Mouse (Mus musculus): ENCODE results near the gene Gm8127.
"Not testable (repeated sequence)": the region's sequence is repeated elsewhere in the genome, so short reads cannot be mapped to it uniquely, and the experiment has no call there.

The Gm8127 gene

DNA sequence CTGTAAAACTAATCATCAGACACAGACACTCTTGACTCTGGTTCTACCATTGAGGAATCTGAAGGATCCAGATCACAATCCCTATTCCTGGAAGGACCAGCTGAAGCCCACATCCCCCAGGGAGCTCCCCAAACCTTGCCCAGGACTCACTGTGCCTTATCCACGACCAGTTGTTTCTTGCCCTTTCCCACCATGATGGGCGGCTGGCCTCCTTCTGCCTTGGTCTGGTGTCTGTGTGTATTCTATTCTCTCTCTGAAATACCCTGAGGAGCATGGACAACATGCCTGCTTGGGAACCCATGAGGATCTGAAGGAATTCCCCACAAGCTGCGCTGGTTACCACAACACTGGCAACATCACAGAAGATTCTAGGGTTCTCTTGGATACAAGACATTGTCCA is at the start of gene Gm8127:
Gene Gm8127 (minus strand): TSS at position 330 of the 400 bp plus-strand sequence.
- not testable (repeated sequence) for DNase-seq (ENCODE audit: low spot score)

DNA sequence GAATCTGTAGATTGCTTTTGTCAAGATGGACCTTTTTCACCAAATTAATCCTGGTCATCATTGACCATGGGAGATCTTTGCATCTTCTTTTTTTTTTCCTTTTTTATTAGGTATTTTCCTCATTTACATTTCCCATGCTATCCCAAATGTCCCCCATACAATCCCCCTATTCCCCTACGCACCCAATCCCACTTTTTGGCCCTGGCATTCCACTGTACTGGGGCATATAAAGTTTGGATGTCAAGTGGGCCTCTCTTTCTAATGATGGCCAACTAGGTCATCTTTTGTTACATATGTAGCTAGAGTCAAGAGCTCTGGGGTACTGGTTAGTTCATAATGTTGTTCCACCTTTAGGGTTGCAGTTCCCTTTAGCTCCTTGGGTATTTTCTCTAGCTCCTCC is 44.0 kb upstream of the Gm8127 start:
- DNase-seq (ENCODE audit: low spot score), result peak; percentile 2

DNA sequence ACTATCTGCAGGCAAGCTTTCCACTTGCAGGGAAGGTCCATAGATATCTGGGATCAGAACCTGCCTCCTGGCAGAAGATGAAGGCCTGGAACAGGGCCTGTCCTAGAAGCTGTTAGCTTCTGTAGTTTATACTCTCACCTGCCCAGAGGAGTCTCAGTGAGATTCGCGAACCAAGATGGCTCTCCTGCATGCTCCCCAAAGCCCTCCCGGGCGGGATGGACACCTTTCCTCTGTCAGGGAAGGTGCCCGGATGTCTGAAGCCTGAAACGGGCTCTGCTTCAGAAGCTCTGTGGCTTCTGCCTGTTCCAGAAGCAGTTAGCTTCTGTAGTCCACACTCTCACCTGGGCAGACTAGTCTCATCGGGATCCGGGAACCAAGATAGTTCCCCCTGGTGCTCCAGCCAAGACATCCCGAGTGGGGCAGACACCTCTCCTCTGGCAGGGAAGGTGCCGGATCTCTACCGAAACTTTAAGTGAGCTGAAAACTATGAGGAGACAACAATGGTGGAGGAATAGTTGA is 37.8 kb upstream of the Gm8127 start:
- DNase-seq (ENCODE audit: low spot score), result peak; percentile 5

DNA sequence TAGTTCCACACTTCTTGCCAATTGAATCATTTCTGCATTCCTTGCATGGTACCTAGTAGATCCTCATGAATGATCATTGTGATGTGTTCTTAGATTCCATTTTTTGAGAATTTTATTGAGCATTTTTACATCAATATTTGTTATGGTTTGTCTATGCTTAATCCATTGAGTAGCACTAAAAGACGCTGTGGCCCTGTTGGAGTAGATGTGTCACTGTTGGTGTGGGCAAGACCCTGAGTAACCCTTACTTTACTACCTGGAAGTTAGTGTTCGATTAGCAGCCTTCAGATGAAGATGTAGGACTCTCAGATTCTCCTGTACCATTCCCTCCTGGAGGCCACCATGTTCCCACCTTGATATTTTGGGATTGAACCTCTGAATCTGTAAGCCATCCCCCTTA is 35.0 kb upstream of the Gm8127 start:
- not testable (repeated sequence) for DNase-seq (ENCODE audit: low spot score)

DNA sequence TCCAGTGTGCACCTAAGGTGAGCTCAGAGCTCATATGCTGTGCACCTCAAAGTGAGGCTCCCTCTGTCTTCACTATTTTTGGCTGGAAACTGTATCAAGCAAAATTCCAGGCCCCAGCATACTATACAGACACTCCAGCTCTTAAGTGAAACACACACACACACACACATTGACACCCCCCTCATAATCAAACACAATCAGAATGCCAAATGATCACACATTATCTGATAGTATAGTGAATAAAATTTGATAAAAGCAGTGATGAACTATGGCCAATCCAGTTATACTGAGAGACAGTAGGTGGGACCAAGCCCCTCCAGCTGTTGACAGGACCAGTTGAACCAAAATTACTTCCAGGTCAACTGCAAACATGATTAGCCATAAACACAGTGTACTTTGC is 25.9 kb upstream of the Gm8127 start:
- not testable (repeated sequence) for DNase-seq (ENCODE audit: low spot score)

DNA sequence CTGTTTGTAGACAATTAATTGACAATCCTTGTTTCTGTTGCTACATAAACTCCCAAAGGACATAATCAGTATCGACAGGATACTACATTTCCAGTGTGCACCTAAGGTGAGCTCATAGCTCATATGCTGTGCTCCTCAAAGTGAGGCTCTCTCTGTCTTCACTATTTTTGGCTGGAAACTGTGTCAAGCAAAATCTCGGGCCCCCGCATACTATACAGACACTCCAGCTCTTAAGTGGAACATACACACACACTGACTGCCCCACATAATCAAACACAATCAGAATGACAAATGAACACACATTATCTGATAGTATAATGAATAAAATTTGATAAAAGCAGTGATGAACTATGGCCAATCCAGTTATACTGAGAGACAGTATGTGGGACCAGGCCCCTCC is 15.0 kb downstream of the Gm8127 start:
- DNase-seq (ENCODE audit: low spot score), result not testable (repeated sequence)

DNA sequence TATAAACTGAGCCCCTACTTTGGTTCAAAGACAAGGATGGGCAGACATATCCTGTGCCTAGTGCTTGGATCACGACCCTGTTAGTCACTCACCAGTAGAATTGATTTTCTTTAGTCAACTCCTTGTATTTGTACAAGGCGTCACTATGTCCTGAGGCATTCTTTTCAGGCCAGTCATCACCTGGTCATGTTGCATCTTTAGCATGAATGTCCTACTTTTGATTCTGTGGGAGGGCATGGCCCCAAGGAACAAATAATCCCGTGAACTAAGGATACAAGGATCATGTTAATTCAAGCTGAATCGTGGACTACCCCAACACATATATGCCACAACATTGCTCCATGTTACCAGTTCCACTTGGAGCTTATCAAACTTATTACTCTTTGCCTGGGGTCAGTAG is 15.5 kb downstream of the Gm8127 start:
- DNase-seq (ENCODE audit: low spot score), result not testable (repeated sequence)

DNA sequence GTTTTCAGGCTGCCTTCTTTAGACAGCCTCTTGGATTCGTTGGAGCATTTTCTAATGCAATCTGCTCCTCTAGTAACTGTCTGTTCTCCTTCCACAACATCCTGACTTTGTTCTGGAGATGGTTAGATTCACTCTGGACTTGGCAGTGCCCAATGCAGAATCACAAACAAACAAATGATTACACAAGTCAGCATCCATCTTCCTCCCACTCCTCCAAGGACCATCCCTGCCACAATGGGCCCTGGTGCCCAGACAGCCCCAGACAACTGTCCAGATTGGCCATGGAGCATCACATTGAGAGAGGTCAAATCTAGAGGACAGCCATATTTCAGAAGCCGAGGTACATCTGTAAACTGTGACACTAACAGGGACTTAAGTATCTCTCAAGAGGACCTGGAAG is 16.2 kb downstream of the Gm8127 start:
- DNase-seq (ENCODE audit: low spot score), result not testable (repeated sequence)

DNA sequence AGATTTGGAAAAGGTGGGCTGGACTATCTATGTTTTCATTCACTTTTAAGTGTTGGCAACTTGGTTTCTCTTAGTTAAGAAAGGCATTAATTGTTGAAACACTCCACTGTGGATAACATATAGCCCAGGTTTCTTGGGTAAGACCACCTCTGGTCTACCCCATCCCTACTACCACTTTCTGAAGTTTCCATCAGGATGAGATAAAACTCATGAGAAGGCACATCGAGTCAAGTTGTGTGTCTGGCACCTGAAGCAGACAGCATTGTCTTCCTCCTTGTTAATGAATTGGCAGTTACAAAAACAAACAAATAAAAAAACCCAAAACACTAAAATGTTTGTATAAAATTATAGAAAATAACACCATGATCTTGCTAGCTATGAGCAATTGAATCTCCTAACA is 17.9 kb downstream of the Gm8127 start:
- not testable (repeated sequence) for DNase-seq (ENCODE audit: low spot score)

DNA sequence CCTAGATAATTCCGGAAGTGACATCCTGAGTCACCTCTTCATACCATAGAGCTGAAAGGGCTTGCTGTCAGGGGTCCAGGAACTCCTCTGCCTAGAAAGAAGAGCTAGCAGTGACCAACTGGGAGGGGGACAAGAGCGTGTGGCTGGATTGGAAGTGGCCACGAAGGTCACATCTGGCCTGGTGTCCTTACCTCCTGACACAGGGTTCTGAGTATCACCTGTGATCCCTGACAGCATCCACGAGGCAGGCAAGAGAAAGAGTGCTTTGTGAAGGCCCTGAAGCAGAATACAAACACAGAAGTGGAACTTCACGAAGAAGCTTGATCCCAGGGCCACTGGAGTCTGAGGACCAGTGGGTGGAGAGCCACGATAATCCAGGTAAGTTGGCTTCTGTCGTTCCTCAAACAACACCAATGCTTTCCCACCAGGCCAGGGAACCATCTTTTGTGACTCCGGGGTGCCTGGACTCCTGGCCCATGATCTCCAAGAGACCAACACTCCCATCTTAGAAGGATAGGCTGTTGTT is 18.6 kb downstream of the Gm8127 start, which contains the start of gene Gm9732:
Gene Gm9732 (plus strand): TSS at position 51 of the 526 bp plus-strand sequence.
- DNase-seq (ENCODE audit: low spot score), result not testable (repeated sequence)

DNA sequence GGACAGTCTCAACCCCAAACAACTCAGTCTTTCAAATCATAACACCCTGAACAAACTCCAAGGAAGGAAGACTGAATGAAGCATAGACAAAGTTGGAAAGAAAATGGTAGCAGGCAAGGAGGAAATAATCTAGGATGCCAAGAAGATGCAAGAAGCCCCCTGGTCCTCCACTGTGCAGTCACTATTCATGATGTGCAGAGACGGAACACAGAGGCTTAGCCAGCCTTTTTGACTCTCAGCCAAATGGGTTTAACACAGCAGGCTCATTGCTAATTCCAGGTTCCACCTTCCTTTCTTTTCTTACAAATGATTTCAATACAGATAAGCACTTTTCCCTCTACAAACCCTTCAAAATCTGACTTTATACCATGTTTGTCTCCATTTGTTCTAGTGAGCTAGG is 20.5 kb downstream of the Gm8127 start:
- not testable (repeated sequence) for DNase-seq (ENCODE audit: low spot score)

DNA sequence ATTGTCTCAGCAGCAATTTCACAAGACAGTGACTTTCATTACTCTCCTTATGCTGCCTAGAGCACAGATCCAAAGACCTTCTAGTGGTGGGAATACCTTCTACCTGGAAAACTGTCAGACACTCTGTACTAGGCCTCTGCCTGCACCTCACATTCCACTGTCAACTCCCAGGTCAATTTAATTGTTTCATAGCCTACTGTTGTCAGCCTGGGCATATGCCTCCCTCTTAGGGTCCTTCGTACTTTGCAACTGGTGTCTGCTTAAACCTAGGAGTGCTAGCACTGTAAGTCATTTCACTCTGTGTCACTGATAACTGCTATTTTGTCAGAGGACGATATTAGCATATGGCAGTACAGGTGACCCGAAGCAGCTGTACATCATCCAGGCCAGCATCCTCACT is 24.4 kb downstream of the Gm8127 start:
- DNase-seq (ENCODE audit: low spot score), result not testable (repeated sequence)

DNA sequence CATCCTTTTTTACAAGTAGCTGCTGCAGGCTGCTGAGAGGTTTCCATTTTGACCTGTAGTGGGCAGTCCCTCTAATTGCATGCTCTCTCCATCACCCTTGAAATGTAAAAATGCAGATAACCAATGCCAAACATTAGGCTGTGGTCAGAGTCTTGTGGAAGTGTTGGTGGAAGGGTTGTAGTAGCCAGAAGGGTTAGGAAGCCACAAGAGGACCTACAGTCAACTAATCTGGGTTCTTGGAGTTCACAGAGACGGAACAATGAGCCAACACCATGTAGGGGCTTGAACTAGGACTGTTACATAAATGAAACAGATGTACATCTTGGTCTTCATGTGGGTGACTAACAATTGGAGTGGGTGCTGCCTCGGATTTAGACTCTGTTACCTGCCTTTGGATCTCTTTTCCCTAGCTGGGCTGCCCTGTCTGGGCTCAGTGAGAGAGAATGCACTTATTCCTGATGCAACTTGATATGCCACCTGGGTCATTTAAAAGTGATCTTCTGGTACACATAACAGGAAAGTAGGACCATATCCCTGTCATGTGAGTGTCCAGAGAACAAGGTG is 25.0 kb downstream of the Gm8127 start:
- DNase-seq (ENCODE audit: low spot score), result not testable (repeated sequence)

DNA sequence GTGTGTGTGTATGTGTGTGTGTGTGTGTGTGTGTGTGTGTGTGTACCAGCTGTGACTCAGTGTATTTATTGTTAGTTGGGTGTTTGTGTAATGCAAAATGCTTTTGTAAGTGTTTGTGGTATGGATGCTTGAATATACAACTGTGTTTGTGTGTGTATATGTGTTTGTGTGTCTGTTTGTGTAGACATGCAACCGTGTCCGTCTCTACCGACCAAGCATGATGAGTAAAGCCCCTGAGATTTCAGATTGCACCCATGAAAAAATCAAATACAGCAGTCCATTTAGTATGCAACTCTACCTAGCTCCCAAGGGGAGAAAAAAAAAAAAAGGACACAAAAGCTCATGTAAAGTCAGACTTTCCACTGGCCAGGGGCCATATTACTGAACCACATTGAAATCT is 30.2 kb downstream of the Gm8127 start:
- not testable (repeated sequence) for DNase-seq (ENCODE audit: low spot score)

DNA sequence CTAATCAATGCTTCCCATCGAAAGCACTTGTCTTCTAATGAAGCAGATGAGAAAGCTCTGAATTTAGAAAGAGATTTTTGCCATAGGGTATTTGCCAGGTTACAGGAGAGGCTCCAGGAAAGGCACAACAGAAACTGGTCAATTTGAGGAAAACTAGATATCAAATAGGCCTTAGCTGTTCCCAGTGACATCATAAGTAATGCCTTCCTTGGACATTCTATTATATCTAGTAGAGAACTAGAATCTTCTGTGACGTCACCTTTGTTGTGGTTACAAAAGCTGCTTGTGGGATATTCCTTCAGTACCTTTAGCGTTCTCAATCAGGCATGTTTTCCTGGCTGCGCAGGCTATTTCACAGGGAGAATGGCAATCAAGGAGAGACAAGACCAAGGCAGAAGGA is 35.3 kb downstream of the Gm8127 start, which contains the start of gene Gm8126:
Gene Gm8126 (plus strand): TSS at position 301 of the 400 bp plus-strand sequence.
- not testable (repeated sequence) for DNase-seq (ENCODE audit: low spot score)

DNA sequence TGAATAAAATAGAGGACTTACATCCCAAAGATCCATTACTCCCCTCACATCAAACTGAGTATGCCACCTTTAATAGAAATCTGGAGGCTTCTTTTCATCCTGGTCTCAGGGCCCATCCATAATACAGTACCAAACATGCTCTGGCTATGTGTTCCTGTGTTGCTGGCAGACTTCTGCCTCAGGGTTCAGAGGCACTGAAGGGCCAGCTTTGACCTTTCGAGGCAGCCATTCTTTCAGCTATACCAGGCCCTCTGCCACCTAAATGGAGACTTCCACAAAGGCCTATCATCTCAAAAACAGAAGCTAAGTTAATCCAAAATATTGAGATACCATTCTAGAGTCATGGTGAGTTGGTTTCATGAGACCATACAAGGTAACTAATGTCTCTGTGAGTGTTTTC is 37.1 kb downstream of the Gm8127 start:
- not testable (repeated sequence) for DNase-seq (ENCODE audit: low spot score)

DNA sequence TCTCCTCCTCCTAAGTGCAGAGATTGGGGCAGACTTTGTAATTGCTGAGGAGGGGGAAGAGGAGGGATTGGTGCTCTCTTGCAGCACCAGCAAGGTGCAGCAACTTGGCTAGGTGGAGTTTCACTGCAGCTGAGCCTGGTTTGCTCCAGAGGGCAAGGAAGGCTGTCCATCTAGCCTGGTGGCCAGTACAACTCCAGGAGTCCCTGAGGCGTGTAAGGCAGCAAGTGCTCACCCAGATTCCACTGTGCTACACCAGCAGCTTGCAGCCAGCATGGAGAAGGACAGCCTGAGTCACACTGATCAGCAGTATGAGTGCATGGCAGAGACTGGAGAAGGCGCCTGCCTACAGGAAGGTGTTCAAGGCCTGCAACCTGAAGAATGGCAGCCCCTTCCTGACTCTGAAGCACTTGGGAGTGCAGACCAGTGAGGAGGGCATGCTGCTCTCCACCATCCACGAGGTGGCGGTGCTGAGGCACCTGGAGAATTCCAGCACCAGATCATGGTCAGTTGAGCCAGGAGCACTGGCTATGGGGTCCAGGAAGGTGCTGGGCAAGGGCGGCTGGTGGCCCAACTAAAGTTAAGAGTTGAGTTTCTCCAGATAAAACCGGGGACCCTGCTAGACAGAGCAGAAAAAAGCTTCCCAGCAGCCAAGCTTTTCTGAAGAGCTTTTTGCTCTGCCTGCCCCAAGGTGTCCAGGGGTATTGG is 42.9 kb downstream of the Gm8127 start:
- DNase-seq (ENCODE audit: low spot score), result not testable (repeated sequence)

DNA sequence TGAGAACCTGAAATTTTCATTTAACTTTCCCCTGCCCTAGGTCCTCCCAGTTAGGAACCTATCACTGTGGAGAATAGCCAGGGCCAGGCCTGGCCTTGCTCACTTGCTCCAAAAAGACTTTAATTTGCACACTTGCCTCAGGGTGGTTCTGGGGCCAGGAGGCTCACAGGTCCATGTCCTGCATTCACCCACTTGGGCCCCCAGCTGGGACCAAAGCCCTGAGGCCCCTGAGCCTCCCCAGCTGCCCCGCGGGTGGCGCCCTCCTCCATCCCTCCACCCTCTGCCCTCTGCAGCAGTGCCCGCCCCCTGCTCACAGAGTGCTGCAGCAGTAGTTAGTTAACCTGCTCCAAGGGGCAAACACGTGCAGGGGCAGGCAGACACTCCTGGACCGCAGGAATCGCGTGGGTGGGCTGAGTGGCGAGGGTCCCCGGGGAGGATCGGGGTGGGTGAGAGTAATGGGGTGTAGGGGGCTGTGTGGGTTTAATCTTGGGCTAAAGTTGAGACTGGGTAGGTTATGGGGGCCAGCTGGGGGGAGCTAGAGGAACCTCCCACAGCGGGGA is 43.9 kb downstream of the Gm8127 start:
- DNase-seq (ENCODE audit: low spot score), result not testable (repeated sequence)

Data from MN1 (cell line).